Mouse (Mus musculus): Measurements from ENCODE around the gene Mars. TPM values are rescaled to one million over a fixed set of nuclear protein-coding genes. Genes with fewer than 3 reads are reported as not detected.

Mars gene
- polyA plus RNA-seq, 1 experiment from 2014 or later = 103 TPM

DNA sequence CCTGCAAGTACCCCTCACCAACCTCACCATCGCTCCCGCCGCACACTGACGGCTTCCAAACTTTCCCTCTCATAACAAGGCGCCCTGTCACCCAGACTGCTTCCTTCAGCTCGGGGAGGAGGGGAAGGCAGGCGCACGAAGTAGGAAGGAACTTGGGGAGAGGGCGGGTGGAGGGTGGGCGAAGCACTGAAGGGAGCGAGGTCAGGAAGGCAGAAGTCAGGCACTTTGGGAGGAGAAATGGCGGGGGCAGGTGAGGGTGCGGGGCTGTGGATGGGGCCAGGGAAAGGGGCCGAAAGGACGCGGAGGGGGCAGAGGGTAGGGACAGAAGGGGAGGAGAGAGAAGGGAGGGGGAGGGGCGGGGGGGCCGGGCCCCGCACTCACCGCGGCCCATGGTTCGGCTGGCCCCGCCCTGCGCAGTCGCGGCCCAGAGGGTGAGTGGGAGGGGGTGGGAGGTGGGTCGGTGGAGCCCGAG is 23.2 kb downstream of the Mars start:
- WGBS = 3% methylated on average over 17 of the region's 28 CpGs
- ATAC-seq (ENCODE audit: low read depth) = peak; percentile 2; the same call in 1 of the 2 replicates

DNA sequence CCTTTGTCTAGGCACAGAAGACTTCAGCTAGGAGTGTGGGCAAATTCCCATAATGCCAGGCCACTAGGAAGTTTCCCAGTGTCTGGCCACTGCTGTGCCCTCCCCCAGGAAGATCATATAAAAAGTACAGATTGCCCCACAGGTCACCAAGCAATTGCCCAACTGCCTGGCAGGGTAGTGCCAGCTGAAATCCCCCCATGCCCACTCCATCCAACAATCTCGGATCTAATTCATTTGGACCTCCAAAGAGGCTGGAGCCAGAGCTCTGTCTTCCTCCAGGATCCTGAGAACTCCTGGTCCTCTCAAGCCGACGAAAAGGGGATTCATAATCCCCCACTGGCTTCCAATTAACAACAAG is 23.7 kb downstream of the Mars start:
- 2% methylated on average over 3 of the region's 3 CpGs for WGBS
- Histone ChIP-seq H3K9me3 (no peaks in the 10 kb centered on the region), H3K9ac (peak overlapping the region; percentile 88), H3K27ac (replicated peaks) (peak overlapping the region; percentile 98), H3K4me3 (peak overlapping the region; percentile 64), H3K4me1 (replicated peaks) (peaks cover 68% of the 10 kb centered on the region), H3K36me3 (peaks cover 46% of the 10 kb centered on the region), H3K27me3 (no peaks in the 10 kb centered on the region), H3K4me2 (peak overlapping the region; percentile 88)
- no peak for ATAC-seq (ENCODE audit: low read depth)

More for the DNA sequence above, 23.2 kb downstream of the Mars start:
- H3K9me3 ChIP-seq = no peaks in the 10 kb centered on the region
- H3K4me1 ChIP-seq (replicated peaks) = peaks cover 73% of the 10 kb centered on the region
- H3K4me2 ChIP-seq = peak overlapping the region; percentile 88
- H3K9ac ChIP-seq = peak overlapping the region; percentile 88
- H3K36me3 ChIP-seq = peaks cover 46% of the 10 kb centered on the region
- H3K4me3 ChIP-seq = peak overlapping the region; percentile 64
- peak overlapping the region; percentile 98 for H3K27ac ChIP-seq (replicated peaks)
- no peaks in the 10 kb centered on the region for H3K27me3 ChIP-seq

DNA sequence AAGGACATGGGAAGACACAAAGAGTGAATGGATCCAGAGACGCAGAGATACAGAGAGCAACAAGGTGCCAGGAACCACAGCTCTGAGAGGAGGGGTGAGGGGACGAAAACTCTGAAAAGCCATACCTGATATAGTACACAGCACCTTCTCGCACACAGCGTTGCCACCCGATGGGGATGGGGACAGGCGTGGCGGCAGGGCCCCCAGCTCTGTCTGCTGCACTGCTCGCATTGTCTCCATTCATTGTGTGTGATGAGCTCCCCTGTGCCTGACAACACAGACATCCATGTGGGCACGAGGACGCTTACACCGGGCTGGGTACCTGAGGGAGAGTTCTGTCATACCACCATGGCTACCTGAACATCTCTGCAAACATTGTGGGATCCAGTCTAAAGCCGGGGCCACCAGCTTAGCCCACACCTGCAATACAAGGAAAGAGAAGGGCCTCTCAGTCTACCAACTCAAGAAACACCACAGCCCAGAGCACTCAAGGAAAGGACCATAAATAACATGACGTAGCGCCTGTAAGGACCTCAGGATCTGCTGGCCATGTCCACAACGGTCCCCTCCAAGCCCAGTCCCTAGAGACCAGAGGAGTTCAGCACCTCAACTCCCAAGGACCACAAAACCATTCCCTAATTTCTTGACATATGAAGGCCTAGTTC is 24.2 kb downstream of the Mars start:
- no peak for ATAC-seq (ENCODE audit: low read depth)
- peak overlapping the region; percentile 64 for H3K4me3 ChIP-seq
- no peaks in the 10 kb centered on the region for H3K9me3 ChIP-seq
- 59% methylated on average over 15 of the region's 15 CpGs for WGBS
- H3K4me1 ChIP-seq (replicated peaks) = peaks cover 63% of the 10 kb centered on the region
- no peaks in the 10 kb centered on the region for H3K27me3 ChIP-seq
- peak overlapping the region; percentile 98 for H3K27ac ChIP-seq (replicated peaks)
- H3K9ac ChIP-seq = peak overlapping the region; percentile 88
- H3K36me3 ChIP-seq = peaks cover 50% of the 10 kb centered on the region
- H3K4me2 ChIP-seq = peak overlapping the region; percentile 88

- Histone ChIP-seq H3K9ac (peak overlapping the region; percentile 88), H3K27ac (replicated peaks) (peak overlapping the region; percentile 98; the same call in 1 of the 2 replicates), H3K4me3 (peak overlapping the region; percentile 64), H3K27me3 (no peaks in the 10 kb centered on the region), H3K36me3 (peaks cover 57% of the 10 kb centered on the region), H3K4me2 (peak overlapping the region; percentile 88), H3K9me3 (no peaks in the 10 kb centered on the region), H3K4me1 (replicated peaks) (peaks cover 56% of the 10 kb centered on the region)
- no peak for ATAC-seq (ENCODE audit: low read depth)
- 50% methylated on average over 7 of the region's 7 CpGs for WGBS
Measured at GRCm38 (mm10) chr10:127286730-127287129, 24.9 kb downstream of the Mars start.

- ATAC-seq (ENCODE audit: low read depth) = no peak
- H3K4me1 ChIP-seq (replicated peaks) = peaks cover 51% of the 10 kb centered on the region
- H3K4me3 ChIP-seq = peak overlapping the region; percentile 64; the same call in 1 of the 2 replicates
- H3K36me3 ChIP-seq = peaks cover 62% of the 10 kb centered on the region
- H3K4me2 ChIP-seq = peak overlapping the region; percentile 88
- H3K27ac ChIP-seq (replicated peaks) = peak overlapping the region; percentile 98; the same call in 1 of the 2 replicates
- peak overlapping the region; percentile 88 for H3K9ac ChIP-seq
- WGBS = 64% methylated on average over 7 of the region's 7 CpGs
- H3K9me3 ChIP-seq = no peaks in the 10 kb centered on the region
- no peaks in the 10 kb centered on the region for H3K27me3 ChIP-seq
Measured at GRCm38 (mm10) chr10:127286194-127286593, 25.4 kb downstream of the Mars start.

- Histone ChIP-seq H3K27me3 (no peaks in the 10 kb centered on the region), H3K4me1 (replicated peaks) (peaks cover 49% of the 10 kb centered on the region), H3K27ac (replicated peaks) (no peak overlapping the region), H3K9me3 (no peaks in the 10 kb centered on the region), H3K4me2 (peak overlapping the region; percentile 88; the same call in 1 of the 2 replicates), H3K4me3 (no peak overlapping the region), H3K9ac (peak overlapping the region; percentile 88; the same call in 1 of the 2 replicates), H3K36me3 (peaks cover 68% of the 10 kb centered on the region)
- ATAC-seq (ENCODE audit: low read depth) = no peak
- WGBS = 73% methylated on average over 13 of the region's 13 CpGs
Measured at GRCm38 (mm10) chr10:127285644-127286043, 25.9 kb downstream of the Mars start.

DNA sequence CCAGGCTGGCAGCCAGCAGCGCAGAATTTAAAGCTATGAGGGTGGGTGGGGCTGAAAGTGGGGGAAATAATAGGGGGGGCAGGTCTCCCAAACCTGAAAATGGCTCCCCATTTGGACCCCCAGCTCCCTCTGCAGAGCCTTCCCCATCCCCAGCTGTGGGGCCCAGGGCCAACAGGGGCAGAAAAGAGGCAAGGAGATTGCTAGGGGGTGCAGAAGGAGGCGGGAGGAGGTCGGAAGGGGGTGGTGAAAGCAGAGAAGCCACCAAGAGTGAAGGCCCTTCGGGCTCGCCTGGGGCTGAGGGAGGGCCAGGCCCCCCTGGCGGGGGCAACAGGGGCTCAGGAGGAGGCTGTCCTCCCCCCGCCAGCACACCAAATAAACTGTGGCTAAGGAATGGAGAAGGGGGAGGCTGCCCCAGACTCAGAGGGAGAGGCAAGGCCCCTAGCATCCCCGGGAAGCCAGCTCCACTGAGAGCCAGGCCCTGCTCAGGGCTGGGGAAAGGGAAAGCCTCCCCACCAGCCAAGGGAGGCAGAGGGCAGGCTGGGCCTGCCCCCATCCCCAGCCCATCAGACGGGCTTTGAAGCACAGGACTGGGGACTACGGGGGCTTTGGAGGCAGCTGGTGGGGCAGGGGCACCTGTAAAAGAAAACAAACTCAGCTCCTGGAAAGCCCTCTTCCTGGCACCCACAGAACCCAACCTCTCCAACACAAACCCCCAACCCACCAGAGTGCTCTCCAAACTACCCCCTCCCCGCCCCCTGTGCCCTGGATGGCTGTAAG is 26.7 kb downstream of the Mars start:
- Histone ChIP-seq H3K9ac (peak overlapping the region; percentile 88; the same call in 1 of the 2 replicates), H3K36me3 (peaks cover 75% of the 10 kb centered on the region), H3K4me3 (no peak overlapping the region), H3K4me2 (no peak overlapping the region), H3K4me1 (replicated peaks) (peaks cover 48% of the 10 kb centered on the region), H3K27me3 (no peaks in the 10 kb centered on the region), H3K27ac (replicated peaks) (no peak overlapping the region), H3K9me3 (no peaks in the 10 kb centered on the region)
- WGBS = 75% methylated on average over 11 of the region's 11 CpGs
- no peak for ATAC-seq (ENCODE audit: low read depth)

GRCm38 (mm10) chr10:127284105-127284622 is 27.4 kb downstream of the Mars start:
- H3K9me3 ChIP-seq = no peaks in the 10 kb centered on the region
- H3K36me3 ChIP-seq = peaks cover 83% of the 10 kb centered on the region
- H3K4me2 ChIP-seq = no peak overlapping the region
- H3K27ac ChIP-seq (replicated peaks) = no peak overlapping the region
- no peak overlapping the region for H3K9ac ChIP-seq
- peaks cover 41% of the 10 kb centered on the region for H3K4me1 ChIP-seq (replicated peaks)
- WGBS = 93% methylated on average over 7 of the region's 7 CpGs
- no peak overlapping the region for H3K4me3 ChIP-seq
- ATAC-seq (ENCODE audit: low read depth) = no peak
- H3K27me3 ChIP-seq = no peaks in the 10 kb centered on the region

DNA sequence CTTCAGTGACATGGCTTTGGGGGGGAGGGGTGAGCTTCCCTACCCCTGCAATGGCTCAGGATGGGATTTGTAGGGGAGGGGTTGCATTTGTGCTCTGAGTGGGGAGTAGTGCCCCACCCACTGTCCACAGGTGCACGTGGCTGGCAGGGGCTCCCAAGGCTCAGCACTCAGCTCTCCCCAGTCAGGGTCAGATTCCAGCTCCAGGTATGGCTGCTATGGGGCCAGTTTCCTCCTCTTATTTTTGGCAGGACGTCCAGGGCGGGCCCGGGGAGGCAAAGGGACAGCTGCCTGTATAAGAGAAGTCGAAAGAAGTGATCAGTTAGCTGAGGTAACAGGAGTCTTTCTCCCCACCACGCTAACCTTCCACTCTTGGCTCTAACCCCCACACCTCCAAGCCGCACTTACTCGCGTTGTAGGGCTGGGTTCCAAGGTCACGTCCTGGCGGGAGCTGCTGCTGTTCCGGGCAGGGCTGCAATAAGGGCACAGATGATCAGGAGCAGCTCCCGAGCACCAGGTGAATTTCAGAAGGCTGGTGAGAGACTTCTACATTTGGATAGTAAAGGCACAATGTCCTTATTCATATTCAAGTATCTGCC is 28.9 kb downstream of the Mars start:
- no peak for ATAC-seq (ENCODE audit: low read depth)
- peaks cover 97% of the 10 kb centered on the region for H3K36me3 ChIP-seq
- no peak overlapping the region for H3K27ac ChIP-seq (replicated peaks)
- peaks cover 34% of the 10 kb centered on the region for H3K4me1 ChIP-seq (replicated peaks)
- H3K9me3 ChIP-seq = no peaks in the 10 kb centered on the region
- no peaks in the 10 kb centered on the region for H3K27me3 ChIP-seq
- H3K4me2 ChIP-seq = no peak overlapping the region
- H3K9ac ChIP-seq = no peak overlapping the region
- 88% methylated on average over 13 of the region's 13 CpGs for WGBS
- H3K4me3 ChIP-seq = no peak overlapping the region

DNA sequence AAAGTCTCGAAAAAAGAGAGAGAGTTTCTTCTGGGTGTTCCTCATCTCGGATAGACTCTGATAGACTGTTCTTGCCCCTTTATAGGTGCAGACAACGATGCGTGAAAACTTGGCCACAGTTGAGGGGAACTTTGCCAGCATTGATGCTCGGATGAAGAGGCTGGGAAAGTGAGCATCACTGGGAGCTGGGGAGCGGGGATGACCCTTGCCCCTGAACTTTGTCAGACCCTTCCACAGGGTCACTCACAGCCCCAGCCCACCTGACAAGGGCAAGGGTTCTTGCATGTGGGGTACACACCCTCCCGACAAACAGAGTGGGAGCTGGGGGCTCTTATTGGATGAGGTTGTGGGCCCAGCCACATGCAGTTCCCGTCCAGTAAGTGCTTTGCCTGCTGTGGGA is 30.3 kb downstream of the Mars start:
- H3K9me3 ChIP-seq = no peaks in the 10 kb centered on the region
- H3K27ac ChIP-seq (replicated peaks) = no peak overlapping the region
- 89% methylated on average over 8 of the region's 8 CpGs for WGBS
- H3K36me3 ChIP-seq = peaks cover 100% of the 10 kb centered on the region
- H3K4me3 ChIP-seq = no peak overlapping the region
- H3K9ac ChIP-seq = no peak overlapping the region
- H3K4me2 ChIP-seq = no peak overlapping the region
- peaks cover 20% of the 10 kb centered on the region for H3K4me1 ChIP-seq (replicated peaks)
- ATAC-seq (ENCODE audit: low read depth) = no peak
- no peaks in the 10 kb centered on the region for H3K27me3 ChIP-seq

- no peak for ATAC-seq (ENCODE audit: low read depth)
- Histone ChIP-seq H3K4me1 (replicated peaks) (peaks cover 4% of the 10 kb centered on the region; the same call in 1 of the 2 replicates), H3K27ac (replicated peaks) (no peak overlapping the region), H3K4me3 (no peak overlapping the region), H3K9me3 (no peaks in the 10 kb centered on the region), H3K36me3 (peaks cover 100% of the 10 kb centered on the region), H3K4me2 (no peak overlapping the region), H3K9ac (no peak overlapping the region), H3K27me3 (no peaks in the 10 kb centered on the region)
- WGBS = 97% methylated on average over 2 of the region's 2 CpGs
Measured at GRCm38 (mm10) chr10:127279730-127280129, 31.9 kb downstream of the Mars start.

Measured in neural tube, embryonic 13.5 days (tissue).